Mouse (Mus musculus) gastrocnemius, postnatal 4 days (tissue): ENCODE measurements around the gene Igfbp4. TPM values are rescaled to one million over a fixed set of nuclear protein-coding genes. Genes with fewer than 3 reads are reported as not detected.

Experiments used
- DNase-seq, 2 experiments: peaks; one replicate each; pipeline ENCODE4 v3.0.0; 2021 to 2022; ENCODE audit warnings: low spot score in 2 of 2, mixed read lengths in 2 of 2
- long read RNA-seq, 2 experiments: library from polyadenylated mRNA; stranded (forward); transcript quantifications; one replicate each; pipeline ENCODE4 v2.0.0; 2021
- total RNA-seq, 2 experiments: library from RNA; stranded (reverse); gene quantifications; 2 replicates each; pipeline ENCODE4 v1.2.3; 2021

Gene Igfbp4
- total RNA-seq: 100 to 1,000 TPM; 317 to 355 TPM
- long read RNA-seq, experiment 1, transcript Igfbp4-201 (4 exons, 3,831 nt): major isoform, 239 of 295 reads
- long read RNA-seq, experiment 1, partial matches to known transcripts: 51 of 295 reads
- long read RNA-seq, experiment 1, other reads (novel, unspliced or antisense): 5 of 295 reads
- long read RNA-seq, experiment 2, transcript Igfbp4-201 (4 exons, 3,831 nt): major isoform, 340 of 405 reads
- long read RNA-seq, experiment 2, partial matches to known transcripts: 58 of 405 reads
- long read RNA-seq, experiment 2, other reads (novel, unspliced or antisense): 7 of 405 reads

DNA sequence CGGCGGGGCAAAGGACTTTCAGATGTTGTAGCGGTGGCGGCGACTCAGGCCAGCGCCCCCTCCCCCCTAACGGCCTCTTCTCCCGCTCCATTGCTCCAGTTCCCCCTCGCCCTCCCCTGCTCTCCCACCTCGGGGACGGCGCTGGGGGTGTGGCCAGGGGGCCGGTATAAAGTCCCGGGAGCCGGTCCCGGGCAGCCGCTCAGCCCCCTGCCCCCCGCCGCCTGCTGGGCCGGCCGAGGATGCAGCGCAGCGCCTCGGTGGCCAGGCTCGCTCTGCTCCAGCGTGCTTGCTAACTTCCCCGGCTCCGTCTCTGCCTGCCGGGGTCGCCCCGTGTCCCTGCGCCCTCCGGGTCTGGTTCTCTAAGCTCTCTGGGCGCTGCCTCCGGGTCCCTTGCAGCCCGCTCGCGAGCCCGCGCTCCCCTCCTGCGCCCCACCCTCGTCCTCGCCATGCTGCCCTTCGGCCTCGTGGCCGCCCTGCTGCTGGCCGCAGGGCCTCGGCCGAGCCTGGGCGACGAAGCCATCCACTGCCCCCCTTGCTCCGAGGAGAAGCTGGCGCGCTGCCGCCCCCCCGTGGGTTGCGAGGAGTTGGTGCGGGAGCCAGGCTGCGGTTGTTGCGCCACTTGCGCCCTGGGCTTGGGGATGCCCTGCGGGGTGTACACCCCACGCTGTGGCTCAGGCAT lies at the start of gene Igfbp4:
TSS of gene Igfbp4 (plus strand) at position 194 of the 679 bp plus-strand sequence.
- peak; percentile 85 to 87 for DNase-seq

DNA sequence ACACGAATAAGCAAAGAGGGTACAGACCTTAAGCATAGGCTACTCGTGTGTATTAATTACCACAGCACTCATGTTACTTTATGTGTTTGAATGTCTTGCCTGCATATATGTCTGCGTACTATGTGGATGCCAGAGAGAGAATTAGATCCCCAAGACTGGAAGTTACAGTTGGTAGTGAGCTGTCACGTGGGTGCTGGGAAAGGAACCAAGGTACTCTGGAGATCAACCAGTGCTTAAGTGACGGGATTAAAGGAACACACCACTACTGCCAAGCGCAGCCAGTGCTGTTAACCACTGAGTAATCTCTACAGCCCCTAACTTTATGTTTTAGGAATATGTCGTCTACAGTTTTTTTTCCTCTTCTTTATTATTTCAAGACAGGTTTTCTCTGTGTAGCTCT lies 45.1 kb upstream of the Igfbp4 start:
- DNase-seq: no peak

- DNase-seq: no peak
These were observed 43.4 kb upstream of the Igfbp4 start for GRCm38 (mm10) chr11:98997659-98998058.

DNA sequence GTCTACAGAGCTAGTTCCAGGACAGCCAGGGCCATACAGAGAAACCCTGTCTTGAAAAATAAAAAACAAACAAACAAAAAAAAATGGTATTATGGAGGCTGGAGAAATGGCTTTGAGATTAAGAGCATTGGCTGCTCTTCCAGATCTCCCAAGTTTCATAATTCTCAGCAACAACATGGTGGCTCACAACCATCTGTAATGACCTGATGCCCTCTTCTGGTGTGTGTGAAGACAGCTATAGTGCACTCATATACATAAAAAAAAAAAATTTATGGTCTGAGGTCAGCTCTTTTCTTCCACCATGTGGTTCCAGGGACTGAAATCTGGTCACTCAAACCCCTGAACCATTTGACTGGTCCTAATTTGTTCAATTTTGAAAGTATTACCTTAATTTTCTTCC lies 42.3 kb upstream of the Igfbp4 start:
- no peak for DNase-seq

GRCm38 (mm10) chr11:98999243-98999642 lies 41.8 kb upstream of the Igfbp4 start:
- DNase-seq: no peak

GRCm38 (mm10) chr11:99006788-99007187 lies 34.3 kb upstream of the Igfbp4 start:
- no peak for DNase-seq

- DNase-seq: no peak
These were observed 30.9 kb upstream of the Igfbp4 start for GRCm38 (mm10) chr11:99010124-99010523.

GRCm38 (mm10) chr11:99010706-99011105 lies 30.3 kb upstream of the Igfbp4 start:
- DNase-seq: no peak

GRCm38 (mm10) chr11:99013856-99014255 lies 27.2 kb upstream of the Igfbp4 start:
- DNase-seq: no peak

- no peak for DNase-seq
These were observed 21.2 kb upstream of the Igfbp4 start for GRCm38 (mm10) chr11:99019844-99020243.

DNA sequence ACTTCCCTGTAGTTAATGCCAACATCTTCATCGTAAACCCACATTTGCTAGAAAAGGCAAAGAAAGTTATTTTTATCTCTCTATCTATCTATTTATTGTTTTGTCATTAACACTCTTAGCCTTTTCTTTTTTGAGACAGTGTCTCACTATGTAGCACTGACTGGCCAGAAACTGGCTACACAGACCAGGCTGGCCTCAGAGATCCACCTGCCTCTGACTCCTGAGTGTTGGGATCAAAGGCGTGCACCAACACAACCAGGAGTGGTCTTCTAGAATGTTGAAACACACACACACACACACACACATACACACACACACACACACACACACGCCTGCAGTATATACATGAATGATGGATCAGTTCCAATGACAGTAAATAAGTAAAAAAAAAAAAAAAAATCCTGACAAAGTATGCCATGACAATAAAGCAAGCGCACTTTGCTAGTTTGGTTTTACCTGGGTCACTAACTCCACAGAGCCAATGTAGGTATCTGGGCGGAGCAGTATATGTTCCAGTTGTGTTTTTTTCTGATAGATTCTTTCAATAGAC lies 18.6 kb upstream of the Igfbp4 start:
- DNase-seq: no peak

DNA sequence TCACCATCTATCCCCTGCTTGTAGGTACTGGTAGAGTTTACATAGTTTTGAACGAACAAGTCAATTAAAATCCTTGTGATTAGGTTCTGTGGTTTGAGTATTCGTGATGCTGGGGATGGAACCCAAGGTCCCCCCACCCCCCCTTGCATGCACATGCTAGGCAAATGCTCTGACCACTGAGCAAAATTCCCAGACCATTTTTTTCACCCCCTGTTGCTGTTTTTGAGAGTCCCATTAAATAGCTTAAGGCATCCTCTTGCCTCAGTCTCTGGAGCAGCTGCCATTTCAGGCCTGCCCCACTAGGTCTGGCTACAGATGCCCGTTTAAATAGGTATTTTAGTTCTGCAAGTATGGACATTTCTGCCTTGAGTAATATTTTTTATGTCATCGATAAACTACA lies 17.9 kb upstream of the Igfbp4 start:
- DNase-seq: no peak

DNA sequence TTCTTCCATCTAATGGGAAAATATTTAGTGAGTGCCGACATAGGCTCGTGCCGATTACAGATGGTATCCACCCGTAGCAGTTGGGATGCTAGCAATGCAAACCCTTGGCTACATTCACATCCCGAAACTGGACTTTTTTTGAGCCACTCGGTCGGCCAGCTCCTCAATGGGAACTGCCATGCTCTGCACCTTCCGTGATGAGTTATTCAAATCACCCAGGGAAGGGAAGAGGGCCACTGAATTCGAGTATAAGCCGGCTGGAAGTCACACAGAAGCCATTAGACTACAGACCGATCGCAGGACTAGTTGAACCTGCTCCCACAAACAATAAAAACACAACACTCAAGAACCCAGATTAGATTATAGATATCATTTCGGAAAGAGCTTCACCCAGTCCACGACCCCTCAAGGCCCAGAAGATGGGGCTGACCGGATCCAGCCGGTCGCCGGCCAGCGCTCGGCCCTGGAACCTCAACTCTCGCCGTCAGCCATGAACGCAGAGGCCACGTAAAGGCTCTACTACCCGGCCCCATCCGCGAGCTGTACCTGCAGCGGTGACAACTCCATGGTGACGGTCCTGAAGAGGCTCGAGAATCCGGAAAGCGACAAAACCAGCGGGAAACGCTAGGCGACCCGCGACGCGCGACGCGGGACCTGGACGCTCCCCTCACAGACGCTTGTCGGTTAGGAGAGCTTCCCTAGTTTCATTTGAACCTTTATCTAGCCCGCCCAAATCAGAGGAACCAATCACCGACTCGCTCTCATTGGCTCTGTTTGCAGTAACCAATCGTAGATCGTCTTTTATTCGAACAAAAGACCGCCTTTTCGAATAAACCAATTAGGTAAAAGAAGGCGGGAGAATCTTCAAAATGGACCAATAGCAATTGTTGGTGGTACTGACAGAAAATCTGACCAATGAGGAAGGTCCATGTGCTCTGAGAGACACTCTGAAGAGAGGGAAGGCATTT lies 17.3 kb upstream of the Igfbp4 start, which contains the start of gene Top2a:
TSS of gene Top2a (minus strand) at position 690 of the 968 bp plus-strand sequence.
- peak; percentile 68 to 79 for DNase-seq

GRCm38 (mm10) chr11:99024468-99025134 lies 16.4 kb upstream of the Igfbp4 start:
- DNase-seq: no peak

- DNase-seq: no peak
These were observed 15.2 kb upstream of the Igfbp4 start for GRCm38 (mm10) chr11:99025878-99026277.

DNA sequence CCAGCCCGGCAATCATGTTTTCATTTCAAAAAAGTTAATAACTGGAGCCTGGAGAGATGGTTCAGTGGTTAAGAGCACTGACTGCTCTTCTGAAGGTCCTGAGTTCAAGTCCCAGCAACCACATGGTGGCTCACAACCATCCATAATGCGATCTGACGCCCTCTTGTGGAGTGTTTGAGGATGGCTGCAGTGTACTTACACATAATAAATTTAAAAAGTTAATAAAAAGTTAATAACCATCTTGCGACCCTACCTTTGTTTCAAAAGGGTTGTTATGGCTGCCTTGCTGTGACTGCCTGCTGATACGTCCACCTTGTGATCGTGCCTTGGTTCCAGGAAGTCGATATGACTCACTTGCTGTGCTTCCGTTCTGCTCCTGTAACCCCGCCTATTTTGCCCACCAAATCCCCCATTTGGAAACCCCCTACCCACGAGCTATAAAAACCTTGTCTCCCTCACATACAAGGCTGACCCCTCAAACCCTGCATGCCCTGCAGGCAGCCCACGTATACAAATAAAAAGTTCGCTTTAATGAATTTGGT lies 14.1 kb upstream of the Igfbp4 start:
- DNase-seq: no peak

- no peak for DNase-seq
These were observed 5.7 kb upstream of the Igfbp4 start for GRCm38 (mm10) chr11:99035350-99035749.

DNA sequence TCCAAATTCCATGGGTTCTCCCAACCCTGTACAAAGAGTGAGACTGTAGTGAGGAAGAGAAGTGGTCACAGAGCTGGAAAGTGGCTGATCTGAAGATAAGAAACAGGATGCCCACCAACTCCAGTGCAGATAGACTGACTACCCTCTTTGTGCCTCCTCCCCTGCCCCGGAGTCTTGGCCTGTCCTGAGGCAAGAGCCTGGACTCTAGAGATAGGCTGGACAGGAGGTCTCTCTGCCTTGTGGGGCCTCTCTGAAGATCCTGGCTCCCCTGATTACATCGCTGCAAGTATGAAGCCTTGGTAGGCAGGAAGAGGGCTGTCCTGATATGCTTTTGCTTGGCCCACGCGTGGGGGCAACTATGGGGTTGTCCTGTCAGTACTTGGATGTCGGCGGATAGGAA lies 4.8 kb upstream of the Igfbp4 start:
- no peak for DNase-seq

DNA sequence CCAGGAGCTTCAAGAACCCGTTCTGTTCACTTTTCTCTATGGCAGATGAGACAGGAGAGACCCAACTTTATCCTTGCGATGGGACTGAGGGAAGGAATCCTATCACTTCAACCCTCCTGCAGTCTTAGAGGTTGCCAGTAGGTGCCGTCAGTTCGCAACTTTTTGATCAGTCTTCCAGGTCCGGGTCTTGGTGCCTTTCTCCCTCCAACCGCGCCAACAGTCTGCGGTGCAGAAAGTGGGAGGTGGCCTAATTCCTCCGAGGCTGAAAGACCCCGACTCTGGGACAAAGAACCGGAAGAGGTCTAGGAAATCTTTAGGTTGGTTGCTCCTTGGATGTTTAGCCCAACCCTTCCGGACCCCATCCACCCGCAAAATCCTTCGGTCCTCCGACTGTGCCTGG lies 1.3 kb upstream of the Igfbp4 start:
- DNase-seq: peak; percentile 56 to 82

- peak in 1 of 2 experiments; percentile 52 for DNase-seq
These were observed 584 bp upstream of the Igfbp4 start for GRCm38 (mm10) chr11:99040346-99040974.
